Mouse (Mus musculus): ENCODE measurements around the gene Rce1. TPM values are rescaled to one million over a fixed set of nuclear protein-coding genes. Genes with fewer than 3 reads are reported as not detected.

Rce1 gene
- total RNA-seq, 1 experiment = 63.6 TPM

GRCm38 (mm10) chr19:4658156-4658555 is 32.7 kb upstream of the Rce1 start:
- no peak overlapping the region for H3K9ac ChIP-seq (ENCODE audit: insufficient read depth, low read depth, low read length, poor library complexity, severe bottlenecking)
- H3K9me3 ChIP-seq (ENCODE audit: control insufficient read depth, insufficient read depth, low read depth, low read length) = no peaks in the 10 kb centered on the region
- H3K4me1 ChIP-seq (ENCODE audit: control insufficient read depth in 2 of 2, insufficient read depth in 2 of 2, low read length in 2 of 2, poor library complexity in 1 of 2) = no peaks in the 10 kb centered on the region; a peak in 1 of 4 replicates
- H3K27ac ChIP-seq (ENCODE audit: insufficient read depth, low read depth, low read length, poor library complexity, severe bottlenecking) = no peak overlapping the region
- in situ Hi-C loops (cut with MboI; ENCODE audit: low sequenced_read_pairs in 2 of 2, unreplicated experiment in 2 of 2) = no loop called here
- TF ChIP-seq ZC3H11A (IDR thresholded peaks at IDR 0.05; ENCODE audit: borderline replicate concordance, low read depth, low read length) (no peak), HCFC1 (IDR thresholded peaks at IDR 0.05; ENCODE audit: borderline replicate concordance, insufficient read depth, low read length) (no peak), CHD2 (IDR thresholded peaks at IDR 0.05; ENCODE audit: low read depth, low read length) (no peak), MAFK (IDR thresholded peaks at IDR 0.05; ENCODE audit: insufficient read depth, low read depth, low read length) (no peak), ZNF384 (IDR thresholded peaks at IDR 0.05; ENCODE audit: low read depth, low read length) (no peak)
- no peaks in the 10 kb centered on the region for H3K36me3 ChIP-seq (ENCODE audit: control insufficient read depth, insufficient read depth, low read length, poor library complexity, severe bottlenecking)
- H3K4me3 ChIP-seq (ENCODE audit: insufficient read depth in 1 of 2, low read depth in 1 of 2, low read length in 2 of 2, poor library complexity in 1 of 2, severe bottlenecking in 1 of 2) = no peak overlapping the region
- DNase-seq (ENCODE audit: low read depth, low spot score) = no peak

- no peak for DNase-seq (ENCODE audit: low read depth, low spot score)
- in situ Hi-C loops (cut with MboI; ENCODE audit: low sequenced_read_pairs in 2 of 2, unreplicated experiment in 2 of 2) = loop anchor here (5.0 to 25.0 kb wide), 4 partner anchors 90 to 340 kb away; partner anchors contain the start of genes Mrpl11 (in 1 of the 2) and Npas4 (in 1 of the 2)
Measured at GRCm38 (mm10) chr19:4646917-4647492, 21.6 kb upstream of the Rce1 start.

GRCm38 (mm10) chr19:4644271-4644670 is 18.8 kb upstream of the Rce1 start:
- H3K4me3 ChIP-seq (ENCODE audit: insufficient read depth in 1 of 2, low read depth in 1 of 2, low read length in 2 of 2, poor library complexity in 1 of 2, severe bottlenecking in 1 of 2) = no peak overlapping the region
- no peak overlapping the region for H3K9ac ChIP-seq (ENCODE audit: insufficient read depth, low read depth, low read length, poor library complexity, severe bottlenecking)
- peak; percentile 50 for DNase-seq (ENCODE audit: low read depth, low spot score)
- H3K9me3 ChIP-seq (ENCODE audit: control insufficient read depth, insufficient read depth, low read depth, low read length) = no peaks in the 10 kb centered on the region
- TF ChIP-seq CHD2 (IDR thresholded peaks at IDR 0.05; ENCODE audit: low read depth, low read length) (no peak), HCFC1 (IDR thresholded peaks at IDR 0.05; ENCODE audit: borderline replicate concordance, insufficient read depth, low read length) (no peak), ZNF384 (IDR thresholded peaks at IDR 0.05; ENCODE audit: low read depth, low read length) (no peak), ZC3H11A (IDR thresholded peaks at IDR 0.05; ENCODE audit: borderline replicate concordance, low read depth, low read length) (0 out of 2 replicates have a peak, but pooled peaks have one; percentile 11), MAFK (IDR thresholded peaks at IDR 0.05; ENCODE audit: insufficient read depth, low read depth, low read length) (no peak)
- in situ Hi-C loops (cut with MboI; ENCODE audit: low sequenced_read_pairs in 2 of 2, unreplicated experiment in 2 of 2) = loop anchor here (25.0 kb wide), 3 partner anchors 93 to 343 kb away; partner anchors contain the start of genes Mrpl11 (in 1 of the 2) and Npas4 (in 1 of the 2)
- H3K4me1 ChIP-seq (ENCODE audit: control insufficient read depth in 2 of 2, insufficient read depth in 2 of 2, low read length in 2 of 2, poor library complexity in 1 of 2) = no peaks in the 10 kb centered on the region
- H3K36me3 ChIP-seq (ENCODE audit: control insufficient read depth, insufficient read depth, low read length, poor library complexity, severe bottlenecking) = no peaks in the 10 kb centered on the region
- no peak overlapping the region for H3K27ac ChIP-seq (ENCODE audit: insufficient read depth, low read depth, low read length, poor library complexity, severe bottlenecking)

More at GRCm38 (mm10) chr19:4646917-4647492, 21.6 kb upstream of the Rce1 start:
- Histone ChIP-seq H3K9ac (ENCODE audit: insufficient read depth, low read depth, low read length, poor library complexity, severe bottlenecking) (no peak overlapping the region), H3K9me3 (ENCODE audit: control insufficient read depth, insufficient read depth, low read depth, low read length) (no peaks in the 10 kb centered on the region), H3K4me1 (ENCODE audit: control insufficient read depth in 2 of 2, insufficient read depth in 2 of 2, low read length in 2 of 2, poor library complexity in 1 of 2) (no peaks in the 10 kb centered on the region), H3K36me3 (ENCODE audit: control insufficient read depth, insufficient read depth, low read length, poor library complexity, severe bottlenecking) (no peaks in the 10 kb centered on the region), H3K27ac (ENCODE audit: insufficient read depth, low read depth, low read length, poor library complexity, severe bottlenecking) (no peak overlapping the region), H3K4me3 (ENCODE audit: insufficient read depth in 1 of 2, low read depth in 1 of 2, low read length in 2 of 2, poor library complexity in 1 of 2, severe bottlenecking in 1 of 2) (no peak overlapping the region)
- TF ChIP-seq ZC3H11A (IDR thresholded peaks at IDR 0.05; ENCODE audit: borderline replicate concordance, low read depth, low read length) = no peak
- no peak for TF ChIP-seq ZNF384 (IDR thresholded peaks at IDR 0.05; ENCODE audit: low read depth, low read length)
- TF ChIP-seq MAFK (IDR thresholded peaks at IDR 0.05; ENCODE audit: insufficient read depth, low read depth, low read length) = no peak
- no peak for TF ChIP-seq HCFC1 (IDR thresholded peaks at IDR 0.05; ENCODE audit: borderline replicate concordance, insufficient read depth, low read length)
- no peak for TF ChIP-seq CHD2 (IDR thresholded peaks at IDR 0.05; ENCODE audit: low read depth, low read length)

- Histone ChIP-seq H3K36me3 (ENCODE audit: control insufficient read depth, insufficient read depth, low read length, poor library complexity, severe bottlenecking) (no peaks in the 10 kb centered on the region), H3K9ac (ENCODE audit: insufficient read depth, low read depth, low read length, poor library complexity, severe bottlenecking) (no peak overlapping the region), H3K27ac (ENCODE audit: insufficient read depth, low read depth, low read length, poor library complexity, severe bottlenecking) (no peak overlapping the region), H3K9me3 (ENCODE audit: control insufficient read depth, insufficient read depth, low read depth, low read length) (no peaks in the 10 kb centered on the region), H3K4me1 (ENCODE audit: control insufficient read depth in 2 of 2, insufficient read depth in 2 of 2, low read length in 2 of 2, poor library complexity in 1 of 2) (no peaks in the 10 kb centered on the region), H3K4me3 (ENCODE audit: insufficient read depth in 1 of 2, low read depth in 1 of 2, low read length in 2 of 2, poor library complexity in 1 of 2, severe bottlenecking in 1 of 2) (no peak overlapping the region)
- TF ChIP-seq MAFK (IDR thresholded peaks at IDR 0.05; ENCODE audit: insufficient read depth, low read depth, low read length) (no peak), HCFC1 (IDR thresholded peaks at IDR 0.05; ENCODE audit: borderline replicate concordance, insufficient read depth, low read length) (no peak), CHD2 (IDR thresholded peaks at IDR 0.05; ENCODE audit: low read depth, low read length) (no peak), ZC3H11A (IDR thresholded peaks at IDR 0.05; ENCODE audit: borderline replicate concordance, low read depth, low read length) (no peak), ZNF384 (IDR thresholded peaks at IDR 0.05; ENCODE audit: low read depth, low read length) (no peak)
- in situ Hi-C loops (cut with MboI; ENCODE audit: low sequenced_read_pairs in 2 of 2, unreplicated experiment in 2 of 2) = loop anchor here (25.0 kb wide), 3 partner anchors 101 to 351 kb away; partner anchors contain the start of genes Mrpl11 (in 1 of the 2) and Npas4 (in 1 of the 2)
- no peak for DNase-seq (ENCODE audit: low read depth, low spot score)
Measured at GRCm38 (mm10) chr19:4635986-4636385, 10.5 kb upstream of the Rce1 start.

All from ES-E14 (cell line).